Mouse (Mus musculus): ENCODE results near the gene Strada.

- TF ChIP-seq CTCF (conservative IDR thresholded peaks at IDR 0.05; ENCODE audit: low read length) (no peak), POU5F1 (IDR thresholded peaks at IDR 0.05; ENCODE audit: borderline replicate concordance, low read length) (no peak), NANOG (IDR thresholded peaks at IDR 0.05; ENCODE audit: borderline replicate concordance, low read length) (no peak)
These were observed 14.2 kb upstream of the Strada start, which contains the start of gene Ccdc47 for GRCm38 (mm10) chr11:106215927-106216729.

Data from E14TG2a.4 (cell line).